Mouse (Mus musculus): ENCODE results near the gene Srpx. TPM values are rescaled to one million over a fixed set of nuclear protein-coding genes. Genes with fewer than 3 reads are reported as not detected.

Srpx gene
- polyA plus RNA-seq, 1 experiment from 2014 or later = 0.81 TPM

- no peaks in the 10 kb centered on the region for H3K4me1 ChIP-seq (ENCODE audit: insufficient read depth)
- no peak overlapping the region for H3K4me3 ChIP-seq (ENCODE audit: low read depth, low read length)
- no peaks in the 10 kb centered on the region for H3K36me3 ChIP-seq (replicated peaks; ENCODE audit: insufficient read depth, low read length)
- no peak for TF ChIP-seq EP300 (IDR thresholded peaks at IDR 0.05; ENCODE audit: low read depth)
- no peak for TF ChIP-seq CTCF (IDR thresholded peaks at IDR 0.05; ENCODE audit: low read depth)
- WGBS (ENCODE audit: insufficient replicate concordance) = 27% methylated on average over 1 of the region's 1 CpGs
- no peaks in the 10 kb centered on the region for H3K27me3 ChIP-seq (ENCODE audit: insufficient read depth, low read length)
- DNase-seq (no peak), ATAC-seq (no peak)
- no peak overlapping the region for H3K9ac ChIP-seq (replicated peaks)
- H3K27ac ChIP-seq (ENCODE audit: low read depth) = no peak overlapping the region
- H3K4me2 ChIP-seq (ENCODE audit: low read depth, low read length) = no peak overlapping the region
- no peaks in the 10 kb centered on the region for H3K9me3 ChIP-seq (ENCODE audit: low read length)
Observed at GRCm38 (mm10) chrX:10005946-10006345, 111.6 kb downstream of the Srpx start.

DNA sequence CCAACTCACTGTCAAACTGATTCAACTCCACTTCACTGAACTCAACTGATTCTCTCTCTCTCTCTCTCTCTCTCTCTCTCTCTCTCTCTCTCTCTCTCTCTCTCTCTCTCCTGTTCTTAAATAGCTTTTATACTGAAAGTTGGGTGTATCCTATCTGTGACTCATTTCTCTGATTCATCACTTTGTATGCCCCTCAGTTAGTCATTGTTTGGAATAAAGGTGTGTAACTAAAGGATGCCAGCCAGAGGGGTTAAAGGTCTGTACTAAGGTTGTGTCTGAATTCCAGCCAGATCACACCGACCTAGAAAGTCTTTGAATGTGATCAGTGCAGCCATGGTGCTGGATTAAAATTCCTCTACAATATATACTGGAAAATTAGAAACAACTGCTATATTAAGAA lies 116.8 kb downstream of the Srpx start:
- 55% methylated on average over 1 of the region's 1 CpGs for WGBS (ENCODE audit: insufficient replicate concordance)
- no peak for ATAC-seq

More for the DNA sequence above, 116.8 kb downstream of the Srpx start:
- Histone ChIP-seq H3K27me3 (ENCODE audit: insufficient read depth, low read length) (no peaks in the 10 kb centered on the region), H3K9me3 (ENCODE audit: low read length) (no peaks in the 10 kb centered on the region), H3K4me1 (ENCODE audit: insufficient read depth) (no peaks in the 10 kb centered on the region), H3K4me2 (ENCODE audit: low read depth, low read length) (no peak overlapping the region), H3K9ac (replicated peaks) (no peak overlapping the region), H3K36me3 (replicated peaks; ENCODE audit: insufficient read depth, low read length) (no peaks in the 10 kb centered on the region), H3K4me3 (ENCODE audit: low read depth, low read length) (no peak overlapping the region), H3K27ac (ENCODE audit: low read depth) (no peak overlapping the region)
- TF ChIP-seq CTCF (IDR thresholded peaks at IDR 0.05; ENCODE audit: low read depth) (no peak), EP300 (IDR thresholded peaks at IDR 0.05; ENCODE audit: low read depth) (no peak)
- no peak for DNase-seq

Other genes starting within 250 kb of the Srpx start
- gene Sytl5, start 232.1 kb downstream of the Srpx start, polyA plus RNA-seq (2015; fragmentation: Nextera tagmentation; extraction: Ambion mirVana) = 0.27 and 0.34 TPM in 2 replicates
- gene Rpgr, start 99.2 kb upstream of the Srpx start, polyA plus RNA-seq (2015; fragmentation: Nextera tagmentation; extraction: Ambion mirVana) = 1.5 and 2.0 TPM in 2 replicates
- 86.1 and 90.2 TPM in 2 replicates for gene Otc, start 134.6 kb upstream of the Srpx start, polyA plus RNA-seq (2015; fragmentation: Nextera tagmentation; extraction: Ambion mirVana)